Mouse (Mus musculus): Measurements from ENCODE around the gene Dcp1b.

DNA sequence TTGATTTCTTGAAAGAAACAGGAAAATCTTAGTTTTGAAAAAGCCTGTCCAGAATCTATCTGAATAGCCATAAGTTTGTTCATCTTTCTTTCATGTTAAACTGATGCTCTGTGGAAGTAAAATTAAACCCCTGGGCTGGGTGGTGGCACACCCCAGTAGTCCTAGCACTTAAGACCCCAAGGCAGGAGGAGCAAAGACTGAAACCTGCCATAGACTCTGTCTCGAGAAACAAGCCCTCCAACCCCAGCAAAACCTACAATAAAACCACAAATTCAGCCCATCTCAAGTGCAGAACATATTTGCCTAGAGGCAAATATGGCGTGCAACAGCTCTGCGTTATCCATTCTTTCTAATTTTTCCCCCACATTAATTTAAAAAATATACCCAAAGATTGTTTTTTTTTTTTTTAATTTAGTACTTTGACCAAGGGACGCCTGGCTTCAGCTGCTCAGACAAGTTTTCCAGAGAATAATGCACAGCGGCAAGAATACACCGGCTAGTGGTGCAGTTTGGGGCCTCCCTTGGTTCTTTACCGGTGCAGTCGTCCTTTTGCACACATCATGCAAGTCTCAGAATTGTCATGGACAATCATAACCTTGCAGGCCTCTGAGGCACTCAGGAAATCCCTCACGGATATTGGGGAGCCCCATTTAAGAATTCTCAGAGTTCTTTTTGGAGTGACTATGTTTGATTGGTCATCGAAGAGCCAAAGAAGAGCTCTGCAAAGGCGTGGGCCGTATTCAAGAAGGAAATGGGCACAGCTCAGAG, 562 bp upstream of the Dcp1b start:
- no peak for TF ChIP-seq CTCF (IDR thresholded peaks at IDR 0.05; ENCODE audit: low read depth, low read length)
- TF ChIP-seq POLR2A (IDR thresholded peaks at IDR 0.05; ENCODE audit: insufficient read depth, low read length) = no peak
- TF ChIP-seq EP300 (IDR thresholded peaks at IDR 0.05; ENCODE audit: insufficient read depth, low read depth, low read length) = no peak
